Mouse (Mus musculus) forebrain, embryonic 11.5 days (tissue): Measurements from ENCODE around the gene Slc25a39. TPM values are rescaled to one million over a fixed set of nuclear protein-coding genes. Genes with fewer than 3 reads are reported as not detected.
A peak's percentile ranks its signal among the peaks of the same experiment; 100 is the strongest.

Source experiments
- ATAC-seq: fragments of 200-750 bp; cut with Nextera tagmentation; replicated peaks from 2 replicates; pipeline ENCODE4 v1.8.0; 2017; ENCODE audit warnings: moderate TSS enrichment; ENCODE audit not compliant: low FRiP score
- DNase-seq: peaks from one replicate; pipeline ENCODE4 v3.0.0-alpha.2; 2017; ENCODE audit warnings: low spot score
- H3K27ac ChIP-seq: fragments of 300-500 bp; sonication (generic); 2 replicates; pipeline ENCODE4 v1.5.1; 2014; ENCODE audit warnings: low read depth, low read length
- H3K27me3 ChIP-seq: fragments of 300-500 bp; sonication (generic); 2 replicates; pipeline ENCODE4 v1.6.1; 2014; ENCODE audit warnings: mild to moderate bottlenecking, low read length, mixed read lengths; ENCODE audit not compliant: control insufficient read depth, insufficient read depth
- H3K36me3 ChIP-seq: fragments of 300-500 bp; sonication (generic); 2 replicates; pipeline ENCODE4 v1.6.1; 2014; ENCODE audit warnings: mild to moderate bottlenecking, low read length, moderate library complexity, mixed read lengths; ENCODE audit not compliant: control insufficient read depth, insufficient read depth
- H3K4me1 ChIP-seq: fragments of 300-500 bp; sonication (generic); replicated peaks from 2 replicates; pipeline ENCODE4 v1.6.1; 2014; ENCODE audit warnings: low read length, mixed read lengths; ENCODE audit not compliant: control insufficient read depth, insufficient read depth
- H3K4me2 ChIP-seq: fragments of 300-500 bp; sonication (generic); 2 replicates; pipeline ENCODE4 v1.6.1; 2014; ENCODE audit warnings: low read depth, mild to moderate bottlenecking, low read length, moderate library complexity, mixed read lengths; ENCODE audit not compliant: severe bottlenecking
- H3K4me3 ChIP-seq: fragments of 300-500 bp; sonication (generic); 2 replicates; pipeline ENCODE4 v1.5.1; 2014; ENCODE audit warnings: low read depth, low read length
- H3K9ac ChIP-seq: fragments of 300-500 bp; sonication (generic); 2 replicates; pipeline ENCODE4 v1.6.1; 2014; ENCODE audit warnings: low read length
- H3K9me3 ChIP-seq: fragments of 300-500 bp; sonication (generic); 2 replicates; pipeline ENCODE4 v1.6.1; 2016; ENCODE audit warnings: low read length, mixed read lengths; ENCODE audit not compliant: control insufficient read depth
- WGBS: fragments of 180-500 bp; shearing (Covaris S2); extraction: QIAGEN DNeasy Blood & Tissue Kit; methylation state at CpG from one replicate; pipeline ENCODE4 v1.1.7; 2014; 5-methylcytosine and 5-hydroxymethylcytosine counted together
- polyA plus RNA-seq: library from polyadenylated mRNA; unstranded; fragments of >200 nt; fragmentation: Nextera tagmentation; extraction: Ambion mirVana; gene quantifications from 2 replicates; pipeline ENCODE4 v1.2.1, GENCODE M21; 2014

Slc25a39 gene
- polyA plus RNA-seq, 1 experiment from 2014 or later, result 196 TPM

- peaks cover 13% of the 10 kb centered on the region for H3K4me1 ChIP-seq
- H3K27ac ChIP-seq, result no peak overlapping the region
Measured at GRCm38 (mm10) chr11:102405544-102406285, 2.0 kb downstream of the Slc25a39 start.

GRCm38 (mm10) chr11:102404161-102405010 is 3.4 kb downstream of the Slc25a39 start:
- WGBS, result 79% methylated on average over 18 of the region's 18 CpGs

More at GRCm38 (mm10) chr11:102405544-102406285, 2.0 kb downstream of the Slc25a39 start:
- H3K4me2 ChIP-seq, result peak overlapping the region; percentile 82; the same call in 1 of the 2 replicates
- no peak for DNase-seq
- H3K9me3 ChIP-seq, result no peaks in the 10 kb centered on the region
- H3K9ac ChIP-seq, result peak overlapping the region; percentile 89; the same call in 1 of the 2 replicates
- WGBS, result 89% methylated on average over 11 of the region's 11 CpGs
- H3K36me3 ChIP-seq, result peaks cover 9% of the 10 kb centered on the region
- H3K27me3 ChIP-seq, result peaks cover under 1% of the 10 kb centered on the region; the same call in 1 of the 2 replicates
- H3K4me3 ChIP-seq, result peak overlapping the region; percentile 77; the same call in 1 of the 2 replicates
- ATAC-seq, result no peak

GRCm38 (mm10) chr11:102403657-102404056 is 4.1 kb downstream of the Slc25a39 start:
- no peak overlapping the region for H3K4me2 ChIP-seq
- peaks cover 9% of the 10 kb centered on the region for H3K36me3 ChIP-seq
- H3K9ac ChIP-seq, result no peak overlapping the region
- no peaks in the 10 kb centered on the region for H3K9me3 ChIP-seq
- ATAC-seq (no peak), DNase-seq (no peak)
- no peak overlapping the region for H3K4me3 ChIP-seq
- peaks cover 15% of the 10 kb centered on the region for H3K27me3 ChIP-seq
- WGBS, result 97% methylated on average over 11 of the region's 11 CpGs
- H3K4me1 ChIP-seq, result peaks cover 16% of the 10 kb centered on the region
- H3K27ac ChIP-seq, result no peak overlapping the region

More at GRCm38 (mm10) chr11:102404161-102405010, 3.4 kb downstream of the Slc25a39 start:
- no peak overlapping the region for H3K27ac ChIP-seq
- no peak overlapping the region for H3K9ac ChIP-seq
- H3K4me1 ChIP-seq, result peaks cover 16% of the 10 kb centered on the region
- DNase-seq (no peak), ATAC-seq (no peak)
- no peak overlapping the region for H3K4me2 ChIP-seq
- no peaks in the 10 kb centered on the region for H3K9me3 ChIP-seq
- H3K27me3 ChIP-seq, result peaks cover 11% of the 10 kb centered on the region
- no peak overlapping the region for H3K4me3 ChIP-seq
- peaks cover 9% of the 10 kb centered on the region for H3K36me3 ChIP-seq

GRCm38 (mm10) chr11:102401898-102402500 is 5.7 kb downstream of the Slc25a39 start:
- H3K36me3 ChIP-seq, result peaks cover 9% of the 10 kb centered on the region
- ATAC-seq (no peak), DNase-seq (no peak)
- no peak overlapping the region for H3K4me3 ChIP-seq
- no peak overlapping the region for H3K9ac ChIP-seq
- H3K27me3 ChIP-seq, result peaks cover 19% of the 10 kb centered on the region
- no peaks in the 10 kb centered on the region for H3K9me3 ChIP-seq
- H3K4me2 ChIP-seq, result no peak overlapping the region
- peaks cover 16% of the 10 kb centered on the region for H3K4me1 ChIP-seq
- no peak overlapping the region for H3K27ac ChIP-seq
- 74% methylated on average over 12 of the region's 12 CpGs for WGBS

- no peak overlapping the region for H3K4me2 ChIP-seq
- H3K9ac ChIP-seq, result no peak overlapping the region
- no peak for ATAC-seq
- H3K27ac ChIP-seq, result no peak overlapping the region
- H3K4me3 ChIP-seq, result no peak overlapping the region
- peaks cover 12% of the 10 kb centered on the region for H3K4me1 ChIP-seq
- no peak for DNase-seq
- H3K36me3 ChIP-seq, result peaks cover 9% of the 10 kb centered on the region
- H3K9me3 ChIP-seq, result no peaks in the 10 kb centered on the region
- peaks cover 19% of the 10 kb centered on the region for H3K27me3 ChIP-seq
- WGBS, result 33% methylated on average over 12 of the region's 12 CpGs
Measured at GRCm38 (mm10) chr11:102400513-102401084, 7.1 kb downstream of the Slc25a39 start.

- no peak overlapping the region for H3K4me3 ChIP-seq
- H3K4me1 ChIP-seq, result peaks cover 18% of the 10 kb centered on the region
- no peak for DNase-seq
- H3K27ac ChIP-seq, result no peak overlapping the region
- H3K4me2 ChIP-seq, result no peak overlapping the region
- H3K27me3 ChIP-seq, result peaks cover 19% of the 10 kb centered on the region
- no peak overlapping the region for H3K9ac ChIP-seq
- ATAC-seq, result no peak
- 4% methylated on average over 32 of the region's 34 CpGs for WGBS
- peaks cover 9% of the 10 kb centered on the region for H3K36me3 ChIP-seq
- no peaks in the 10 kb centered on the region for H3K9me3 ChIP-seq
Measured at GRCm38 (mm10) chr11:102399610-102400072, 8.1 kb downstream of the Slc25a39 start.

- no peak overlapping the region for H3K9ac ChIP-seq
- no peak overlapping the region for H3K27ac ChIP-seq
- H3K4me2 ChIP-seq, result no peak overlapping the region
- peaks cover 9% of the 10 kb centered on the region for H3K36me3 ChIP-seq
- no peak overlapping the region for H3K4me3 ChIP-seq
- WGBS, result 17% methylated on average over 15 of the region's 15 CpGs
- peaks cover 19% of the 10 kb centered on the region for H3K27me3 ChIP-seq
- peaks cover 23% of the 10 kb centered on the region for H3K4me1 ChIP-seq
- H3K9me3 ChIP-seq, result no peaks in the 10 kb centered on the region
- DNase-seq (no peak), ATAC-seq (no peak)
Measured at GRCm38 (mm10) chr11:102399107-102399506, 8.6 kb downstream of the Slc25a39 start.
